Mouse (Mus musculus) yolk sac, embryonic 10.5 days (tissue): ENCODE measurements around the gene Gjc2.
"Not testable (repeated sequence)": the region's sequence is repeated elsewhere in the genome, so short reads cannot be mapped to it uniquely, and the experiment has no call there.

Experiments used
- DNase-seq: peaks from one replicate; pipeline ENCODE4 v3.0.0-alpha.2; 2017; ENCODE audit warnings: low spot score

The Gjc2 gene

GRCm38 (mm10) chr11:59182864-59183331 lies at the start of gene Gjc2:
Gene Gjc2, minus strand, starts transcription at chr11:59183213.
- DNase-seq, result no peak

- no peak for DNase-seq
Observed at GRCm38 (mm10) chr11:59232797-59233196, 49.8 kb upstream of the Gjc2 start.

- DNase-seq, result peak; percentile 70
Observed at GRCm38 (mm10) chr11:59230144-59230760, 47.2 kb upstream of the Gjc2 start.

- DNase-seq, result peak; percentile 97
Observed at GRCm38 (mm10) chr11:59228122-59228953, 45.3 kb upstream of the Gjc2 start, which contains the start of gene Arf1. Gene Arf1, minus strand, starts transcription at chr11:59228270.

- DNase-seq, result no peak
Observed at GRCm38 (mm10) chr11:59227604-59228121, 44.6 kb upstream of the Gjc2 start.

- DNase-seq, result no peak
Observed at GRCm38 (mm10) chr11:59226787-59227603, 44.0 kb upstream of the Gjc2 start.

- DNase-seq, result no peak
Observed at GRCm38 (mm10) chr11:59226251-59226650, 43.2 kb upstream of the Gjc2 start.

GRCm38 (mm10) chr11:59225167-59225566 lies 42.2 kb upstream of the Gjc2 start:
- no peak for DNase-seq

GRCm38 (mm10) chr11:59224470-59224869 lies 41.5 kb upstream of the Gjc2 start:
- no peak for DNase-seq

- DNase-seq, result no peak
Observed at GRCm38 (mm10) chr11:59224025-59224424, 41.0 kb upstream of the Gjc2 start.

GRCm38 (mm10) chr11:59222306-59222705 lies 39.3 kb upstream of the Gjc2 start:
- DNase-seq, result no peak

GRCm38 (mm10) chr11:59221604-59222003 lies 38.6 kb upstream of the Gjc2 start:
- no peak for DNase-seq

GRCm38 (mm10) chr11:59219064-59219463 lies 36.1 kb upstream of the Gjc2 start:
- no peak for DNase-seq

GRCm38 (mm10) chr11:59218389-59218998 lies 35.5 kb upstream of the Gjc2 start:
- DNase-seq, result no peak

- no peak for DNase-seq
Observed at GRCm38 (mm10) chr11:59216955-59217354, 33.9 kb upstream of the Gjc2 start.

GRCm38 (mm10) chr11:59212892-59213494 lies 30.0 kb upstream of the Gjc2 start:
- DNase-seq, result no peak

- DNase-seq, result not testable (repeated sequence)
Observed at GRCm38 (mm10) chr11:59212320-59212719, 29.3 kb upstream of the Gjc2 start.

GRCm38 (mm10) chr11:59211561-59211960 lies 28.5 kb upstream of the Gjc2 start:
- DNase-seq, result not testable (repeated sequence)

- DNase-seq, result no peak
Observed at GRCm38 (mm10) chr11:59210020-59210419, 27.0 kb upstream of the Gjc2 start.

- no peak for DNase-seq
Observed at GRCm38 (mm10) chr11:59209580-59209979, 26.6 kb upstream of the Gjc2 start.

- DNase-seq, result peak; percentile 82
Observed at GRCm38 (mm10) chr11:59209003-59209441, 26.0 kb upstream of the Gjc2 start.
